Mouse (Mus musculus): Measurements from ENCODE around the gene Slc30a3. TPM values are rescaled to one million over a fixed set of nuclear protein-coding genes. Genes with fewer than 3 reads are reported as not detected.
"Not testable (repeated sequence)": the region's sequence is repeated elsewhere in the genome, so short reads cannot be mapped to it uniquely, and the experiment has no call there.

Gene Slc30a3
- polyA plus RNA-seq, 1 experiment from 2014 or later: 1.5 TPM

DNA sequence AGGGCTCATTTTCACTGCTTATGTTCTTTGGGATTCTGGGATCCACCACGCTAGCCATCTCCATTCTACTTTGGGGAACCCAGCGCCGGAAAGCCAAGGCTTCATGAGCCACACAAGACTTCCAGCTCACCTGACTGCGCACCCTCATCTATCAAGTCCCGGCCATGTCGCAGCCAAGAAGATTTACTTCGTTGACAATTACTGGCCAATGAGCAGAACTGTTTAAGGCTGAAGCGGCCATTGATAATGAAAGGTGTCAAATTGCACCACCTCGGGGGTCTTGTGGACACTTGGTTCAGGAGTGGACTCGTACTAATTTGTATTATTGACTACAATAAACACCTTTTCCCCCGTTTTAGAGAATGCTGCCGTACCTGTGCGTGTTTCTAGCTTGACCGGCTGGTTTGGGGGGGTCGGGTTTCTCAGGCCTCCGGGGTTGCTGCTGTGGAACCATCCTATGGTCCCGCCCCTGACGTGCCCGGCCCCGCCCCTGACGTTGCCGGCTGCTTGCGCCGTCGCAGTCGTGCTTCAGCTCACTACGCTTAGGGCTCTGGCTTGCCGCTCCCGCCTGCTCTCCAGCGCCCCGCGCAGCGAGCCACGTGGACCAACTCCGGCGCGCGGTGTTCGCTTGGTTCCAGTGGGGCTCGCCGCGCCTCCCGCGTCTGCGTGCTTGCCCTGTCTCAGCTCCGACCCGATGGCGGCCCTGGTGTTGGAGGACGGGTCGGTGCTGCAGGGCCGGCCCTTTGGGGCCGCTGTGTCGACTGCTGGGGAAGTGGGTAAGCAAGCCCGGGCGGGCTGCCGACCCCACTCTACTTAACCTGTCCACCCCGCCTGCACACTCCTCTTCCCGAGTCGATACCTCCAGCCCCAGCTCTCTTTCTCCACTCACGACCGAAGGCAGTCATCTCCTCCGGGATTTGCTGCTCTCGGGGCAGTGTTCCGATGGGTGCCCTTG, 53.5 kb downstream of the Slc30a3 start, which contains the start of gene Cad:
Gene Cad, plus strand, starts transcription at position 520 of the 955 bp plus-strand sequence.
- Histone ChIP-seq H3K9me3 (replicated peaks) (no peaks in the 10 kb centered on the region), H3K27me3 (ENCODE audit: low read depth, poor library complexity, severe bottlenecking) (no peaks in the 10 kb centered on the region), H3K4me1 (peaks cover 30% of the 10 kb centered on the region), H3K4me3 (peak within 1 kb of the TSS; percentile 79), H3K36me3 (peaks cover 43% of the 10 kb centered on the region), H3K27ac (replicated peaks) (peak within 1 kb of the TSS; percentile 95)
- peak; percentile 96 for DNase-seq (ENCODE audit: low spot score)
- WGBS: under 1% methylated on average over 64 of the region's 64 CpGs

DNA sequence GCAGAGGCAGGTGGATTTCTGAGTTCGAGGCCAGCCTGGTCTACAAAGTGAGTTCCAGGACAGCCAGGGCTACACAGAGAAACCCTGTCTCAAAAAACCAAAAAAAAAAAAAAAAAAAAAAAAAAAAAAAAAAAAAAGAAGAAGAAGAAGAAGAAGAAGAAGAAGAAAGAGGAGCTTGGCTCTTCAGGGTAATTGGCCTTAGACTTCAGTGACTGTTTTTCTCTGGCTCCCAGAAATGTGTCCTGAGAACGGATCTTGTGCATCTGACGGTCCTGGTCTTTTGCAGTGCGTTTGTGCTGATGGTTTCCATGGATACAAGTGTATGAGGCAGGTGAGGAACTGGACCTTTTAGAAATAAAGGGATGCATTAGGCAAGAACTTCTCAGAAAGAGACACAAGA, 54.3 kb downstream of the Slc30a3 start:
- Histone ChIP-seq H3K36me3 (peaks cover 35% of the 10 kb centered on the region), H3K4me1 (peaks cover 30% of the 10 kb centered on the region), H3K27ac (replicated peaks) (peak overlapping the region; percentile 95), H3K4me3 (peak overlapping the region; percentile 79)
- H3K9me3 ChIP-seq (replicated peaks); H3K27me3 ChIP-seq (ENCODE audit: low read depth, poor library complexity, severe bottlenecking); DNase-seq (ENCODE audit: low spot score): not testable (repeated sequence)
- WGBS: 63% methylated on average over 4 of the region's 4 CpGs

DNA sequence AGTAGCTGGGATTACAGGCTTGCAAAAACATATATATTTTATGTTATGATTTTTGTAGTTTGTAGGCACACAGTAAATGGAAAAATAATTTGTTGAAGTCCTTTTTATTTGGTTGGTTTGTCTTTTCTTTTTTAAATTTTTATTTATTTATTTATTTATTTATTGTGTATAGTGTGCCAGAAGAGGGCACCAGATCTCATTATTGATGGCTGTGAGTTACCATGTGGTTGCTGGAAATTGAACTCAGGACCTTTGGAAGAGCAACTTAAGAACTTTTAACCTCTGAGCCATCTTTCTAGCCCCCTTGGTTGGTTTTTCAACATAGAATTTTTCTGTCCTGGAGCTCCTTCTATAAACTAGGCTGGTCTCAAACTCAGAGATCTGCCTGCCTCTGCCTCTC, 57.6 kb downstream of the Slc30a3 start:
- Histone ChIP-seq H3K36me3 (peaks cover 12% of the 10 kb centered on the region), H3K4me3 (no peak overlapping the region), H3K4me1 (peaks cover 25% of the 10 kb centered on the region), H3K9me3 (replicated peaks) (no peaks in the 10 kb centered on the region), H3K27ac (replicated peaks) (no peak overlapping the region), H3K27me3 (ENCODE audit: low read depth, poor library complexity, severe bottlenecking) (peaks cover 4% of the 10 kb centered on the region; the same call in 1 of the 2 replicates)
- no peak for DNase-seq (ENCODE audit: low spot score)

DNA sequence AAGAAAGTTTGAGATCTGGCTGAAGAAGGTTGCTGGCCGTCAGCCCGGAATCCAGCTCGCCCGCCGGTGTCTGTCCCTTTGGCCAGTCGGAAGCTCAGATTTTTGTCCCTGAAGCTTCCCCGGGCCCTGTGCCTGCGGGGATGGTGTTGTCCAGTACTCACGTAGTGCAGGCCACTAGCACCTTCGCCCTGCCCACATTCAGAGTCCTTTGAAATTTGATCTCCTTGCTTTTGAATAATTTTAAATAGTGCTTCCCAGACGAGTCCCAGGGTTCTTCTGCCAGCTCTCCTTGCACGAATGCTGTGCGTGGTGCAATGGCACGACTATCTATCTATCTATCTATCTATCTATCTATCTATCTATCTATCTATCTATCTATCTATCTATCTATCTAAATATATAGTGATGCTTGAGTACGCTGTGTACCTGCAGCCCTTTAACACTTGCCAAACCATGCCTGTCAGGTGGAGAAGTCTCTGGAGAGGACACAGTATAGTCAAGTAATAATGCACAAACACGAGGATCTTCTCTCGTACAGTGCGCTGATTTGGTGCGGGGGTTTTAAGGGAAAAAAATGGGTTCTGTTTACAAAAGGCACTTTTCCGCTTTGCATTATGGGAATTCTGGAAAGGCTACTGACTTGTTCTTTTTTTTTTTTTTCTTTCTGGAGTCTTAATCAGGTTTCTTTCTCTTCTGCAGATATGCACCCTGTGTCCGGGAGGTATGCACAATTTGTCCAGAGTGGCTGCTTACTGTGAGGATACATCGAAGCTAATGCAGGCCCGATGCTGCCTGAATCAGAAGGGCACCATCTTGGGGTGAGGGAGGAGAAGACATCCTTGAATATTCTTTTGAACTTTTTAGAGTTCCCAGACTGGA, 59.0 kb downstream of the Slc30a3 start, which contains the start of gene Slc5a6:
Gene Slc5a6, minus strand, starts transcription at position 162 of the 879 bp plus-strand sequence.
- no peaks in the 10 kb centered on the region for H3K9me3 ChIP-seq (replicated peaks)
- peaks cover 4% of the 10 kb centered on the region; the same call in 1 of the 2 replicates for H3K27me3 ChIP-seq (ENCODE audit: low read depth, poor library complexity, severe bottlenecking)
- peaks cover 11% of the 10 kb centered on the region for H3K4me1 ChIP-seq
- peaks cover 15% of the 10 kb centered on the region for H3K36me3 ChIP-seq
- peak within 1 kb of the TSS; percentile 91 for H3K27ac ChIP-seq (replicated peaks)
- DNase-seq (ENCODE audit: low spot score): peak; percentile 52
- WGBS: 1% methylated on average over 23 of the region's 23 CpGs
- H3K4me3 ChIP-seq: peak within 1 kb of the TSS; percentile 76

DNA sequence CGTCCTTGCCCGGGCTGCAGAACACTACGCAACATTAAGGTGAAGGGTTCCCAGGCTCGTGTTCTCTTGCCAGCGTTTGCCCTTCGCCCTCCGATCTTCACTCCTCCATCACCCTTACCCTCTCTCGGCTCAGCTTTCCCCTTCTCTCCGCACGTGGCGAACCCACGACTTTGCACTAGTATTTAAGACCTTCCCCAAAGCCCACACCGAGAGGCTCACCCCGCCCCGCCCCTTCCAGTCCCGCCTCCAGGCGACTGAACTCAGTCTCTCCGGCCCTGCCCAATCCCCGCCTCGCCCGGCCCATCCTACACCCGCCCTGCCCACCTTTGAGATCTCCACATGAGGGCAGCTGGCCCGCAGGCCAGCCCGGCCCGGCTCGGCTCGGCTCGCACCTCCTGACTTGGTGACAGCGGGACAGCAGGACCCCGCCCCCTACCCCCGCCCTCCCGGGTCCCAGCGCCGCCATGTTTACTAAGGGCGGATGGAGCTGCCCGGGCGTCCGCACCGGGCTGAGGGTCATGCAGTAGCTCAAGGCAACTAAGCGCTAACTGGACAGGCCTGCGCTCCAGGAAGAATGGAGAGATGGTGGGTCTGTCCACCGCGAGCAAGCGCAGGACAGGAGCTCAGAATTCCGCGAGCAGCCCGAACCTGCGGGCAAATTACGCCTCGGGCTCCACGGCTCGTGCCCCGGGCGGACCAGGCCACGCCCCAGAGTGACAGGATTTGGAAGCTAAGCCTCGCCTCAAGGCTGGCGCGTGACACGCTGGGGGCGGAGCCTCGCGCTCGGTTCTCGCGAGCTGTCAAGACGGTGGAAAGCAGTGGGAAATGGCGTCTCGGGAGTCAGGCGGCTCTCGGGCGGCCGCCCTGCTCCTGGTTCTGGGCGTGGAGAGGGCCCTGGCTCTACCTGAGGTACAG, 59.9 kb downstream of the Slc30a3 start, which contains the start of gene Atraid:
Gene Atraid, plus strand, starts transcription at position 465 of the 915 bp plus-strand sequence.
- under 1% methylated on average over 73 of the region's 73 CpGs for WGBS
- DNase-seq (ENCODE audit: low spot score): peak; percentile 99
- H3K4me1 ChIP-seq: peaks cover 8% of the 10 kb centered on the region
- no peaks in the 10 kb centered on the region for H3K9me3 ChIP-seq (replicated peaks)
- H3K36me3 ChIP-seq: peaks cover 22% of the 10 kb centered on the region
- peak within 1 kb of the TSS; percentile 76 for H3K4me3 ChIP-seq
- peaks cover 4% of the 10 kb centered on the region; the same call in 1 of the 2 replicates for H3K27me3 ChIP-seq (ENCODE audit: low read depth, poor library complexity, severe bottlenecking)
- peak within 1 kb of the TSS; percentile 91 for H3K27ac ChIP-seq (replicated peaks)

DNA sequence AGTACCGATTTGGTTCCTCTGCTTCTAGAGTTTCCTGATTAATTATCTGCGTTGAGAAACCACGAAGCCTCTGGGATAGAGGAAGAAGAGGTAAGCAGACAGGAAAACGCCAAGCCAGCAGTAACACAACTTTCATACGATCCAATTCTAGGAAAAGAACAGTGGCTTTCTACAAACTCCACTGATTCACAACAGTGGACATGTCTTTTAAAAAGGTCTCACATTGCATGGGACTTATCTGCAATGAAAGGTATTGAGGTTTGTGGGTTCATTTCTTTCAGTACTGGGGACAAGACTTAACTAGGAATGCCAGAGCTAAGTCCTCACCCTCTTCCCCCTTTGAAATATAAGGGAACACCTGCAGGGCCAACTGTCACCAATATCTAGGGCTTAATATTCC, 61.0 kb downstream of the Slc30a3 start:
- 85% methylated on average over 5 of the region's 5 CpGs for WGBS

DNA sequence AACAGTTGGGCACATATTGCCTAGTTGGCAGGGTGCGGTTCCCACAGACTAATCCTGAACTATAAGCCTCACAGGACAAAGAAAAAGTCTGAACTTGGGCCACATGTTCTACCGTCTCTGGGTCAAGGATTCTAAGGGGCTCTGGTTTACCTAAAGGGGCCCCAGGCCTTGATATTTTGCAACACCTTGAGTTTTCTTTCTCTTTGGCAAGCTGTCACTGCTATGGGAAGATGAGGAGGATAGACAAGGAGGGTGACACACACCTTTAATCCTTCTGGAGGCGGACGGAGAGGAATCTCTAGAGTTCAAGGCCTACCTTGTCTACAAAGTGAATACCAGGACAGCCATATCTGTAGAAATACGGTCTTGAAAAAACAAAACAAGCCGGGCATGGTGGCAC, 61.6 kb downstream of the Slc30a3 start:
- H3K9me3 ChIP-seq (replicated peaks): no peaks in the 10 kb centered on the region
- peaks cover 8% of the 10 kb centered on the region for H3K4me1 ChIP-seq
- H3K27ac ChIP-seq (replicated peaks): no peak overlapping the region
- no peak for DNase-seq (ENCODE audit: low spot score)
- WGBS: 96% methylated on average over 6 of the region's 6 CpGs
- peaks cover 4% of the 10 kb centered on the region; the same call in 1 of the 2 replicates for H3K27me3 ChIP-seq (ENCODE audit: low read depth, poor library complexity, severe bottlenecking)
- no peak overlapping the region for H3K4me3 ChIP-seq
- peaks cover 28% of the 10 kb centered on the region for H3K36me3 ChIP-seq

More for the DNA sequence above, 61.0 kb downstream of the Slc30a3 start:
- no peaks in the 10 kb centered on the region for H3K9me3 ChIP-seq (replicated peaks)
- no peak for DNase-seq (ENCODE audit: low spot score)
- 0 out of 2 replicates have a peak overlapping the region, but pooled peaks have one; percentile 91 for H3K27ac ChIP-seq (replicated peaks)
- H3K27me3 ChIP-seq (ENCODE audit: low read depth, poor library complexity, severe bottlenecking): peaks cover 4% of the 10 kb centered on the region; the same call in 1 of the 2 replicates
- H3K4me1 ChIP-seq: peaks cover 8% of the 10 kb centered on the region
- H3K4me3 ChIP-seq: peak overlapping the region; percentile 76
- H3K36me3 ChIP-seq: peaks cover 24% of the 10 kb centered on the region

DNA sequence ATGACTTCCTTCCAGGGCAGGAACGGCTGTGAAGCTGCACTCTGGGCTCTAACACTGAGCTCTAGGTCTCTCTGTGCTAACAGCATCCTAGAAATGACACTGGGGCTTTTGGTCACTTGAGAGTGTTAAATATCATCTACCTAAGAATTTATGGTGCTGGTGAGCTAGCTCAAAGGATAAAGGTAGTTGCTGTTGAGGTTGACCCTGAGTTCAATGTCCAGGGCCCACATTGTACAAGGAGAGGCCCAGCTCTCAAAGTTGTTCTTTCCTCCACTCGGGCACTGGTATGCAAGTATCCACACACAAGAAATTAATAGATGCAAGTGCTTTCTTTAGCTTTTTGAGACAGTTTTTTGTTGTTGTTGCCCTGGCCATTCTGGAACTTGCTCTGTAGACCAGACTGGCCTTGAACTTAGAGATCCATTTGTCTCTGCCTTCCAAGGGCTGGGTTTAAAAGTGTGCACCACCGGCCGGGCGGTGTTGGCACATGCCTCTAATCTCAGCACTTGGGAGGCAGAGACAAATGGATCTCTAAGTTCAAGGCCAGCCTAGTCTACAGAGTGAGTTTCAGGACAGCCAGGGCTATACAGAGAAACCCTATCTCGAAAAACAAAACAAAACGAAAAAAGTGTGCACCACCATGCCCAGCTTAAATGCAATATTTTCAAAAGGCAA, 69.7 kb downstream of the Slc30a3 start:
- Histone ChIP-seq H3K27me3 (ENCODE audit: low read depth, poor library complexity, severe bottlenecking) (no peaks in the 10 kb centered on the region), H3K4me3 (no peak overlapping the region), H3K27ac (replicated peaks) (no peak overlapping the region), H3K9me3 (replicated peaks) (no peaks in the 10 kb centered on the region), H3K4me1 (no peaks in the 10 kb centered on the region), H3K36me3 (peaks cover 59% of the 10 kb centered on the region)
- DNase-seq (ENCODE audit: low spot score): no peak
- 92% methylated on average over 7 of the region's 7 CpGs for WGBS

DNA sequence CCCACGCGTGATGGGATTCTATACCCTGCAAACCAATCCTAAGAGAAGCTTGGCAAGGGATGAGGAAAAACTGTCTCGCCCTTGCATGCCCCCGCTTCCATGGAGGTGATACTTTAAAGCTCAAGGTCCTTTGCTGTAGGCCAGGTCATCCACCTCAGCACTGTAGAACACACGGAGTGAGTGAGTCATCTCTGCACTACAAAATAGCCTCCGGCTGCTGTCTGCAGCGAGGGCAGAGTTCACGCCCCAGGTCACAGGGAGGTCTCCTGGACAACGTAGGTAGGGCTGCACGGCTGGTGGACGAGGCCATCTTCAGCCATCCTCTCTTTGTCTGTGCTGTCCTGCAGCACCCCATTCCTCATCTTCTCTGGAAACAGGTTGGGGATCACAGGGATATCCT, 71.5 kb downstream of the Slc30a3 start:
- not testable (repeated sequence) for H3K4me1 ChIP-seq
- H3K36me3 ChIP-seq: peaks cover 42% of the 10 kb centered on the region

More for the DNA sequence above, 71.5 kb downstream of the Slc30a3 start:
- H3K27me3 ChIP-seq (ENCODE audit: low read depth, poor library complexity, severe bottlenecking); H3K4me3 ChIP-seq; DNase-seq (ENCODE audit: low spot score); H3K27ac ChIP-seq (replicated peaks); H3K9me3 ChIP-seq (replicated peaks): not testable (repeated sequence)
- WGBS: 91% methylated on average over 11 of the region's 11 CpGs
